Mouse (Mus musculus) olfactory bulb, adult 2 months (tissue): Measurements from ENCODE around the gene Prune2.

Source experiments
- CTCF ChIP-seq: fragments of 200-500 bp; IDR thresholded peaks from 2 replicates; pipeline ENCODE4 v1.5.1; 2012; ENCODE audit warnings: low read depth, mild to moderate bottlenecking, low read length, moderate library complexity; ENCODE audit not compliant: insufficient read depth
- POLR2A ChIP-seq: fragments of 200-500 bp; IDR thresholded peaks from 2 replicates; pipeline ENCODE4 v1.6.1; 2012; ENCODE audit warnings: mild to moderate bottlenecking, low read depth, low read length, moderate library complexity; ENCODE audit not compliant: insufficient read depth

GRCm38 (mm10) chr19:17268669-17269068 lies 312.8 kb downstream of the Prune2 start:
- no peak for TF ChIP-seq POLR2A
- no peak for TF ChIP-seq CTCF
